Mouse (Mus musculus): ENCODE data around the gene Ppp4r4.
A peak's percentile ranks its signal among the peaks of the same experiment; 100 is the strongest.
"Not testable (repeated sequence)": the region's sequence is repeated elsewhere in the genome, so short reads cannot be mapped to it uniquely, and the experiment has no call there.

Ppp4r4 gene

DNA sequence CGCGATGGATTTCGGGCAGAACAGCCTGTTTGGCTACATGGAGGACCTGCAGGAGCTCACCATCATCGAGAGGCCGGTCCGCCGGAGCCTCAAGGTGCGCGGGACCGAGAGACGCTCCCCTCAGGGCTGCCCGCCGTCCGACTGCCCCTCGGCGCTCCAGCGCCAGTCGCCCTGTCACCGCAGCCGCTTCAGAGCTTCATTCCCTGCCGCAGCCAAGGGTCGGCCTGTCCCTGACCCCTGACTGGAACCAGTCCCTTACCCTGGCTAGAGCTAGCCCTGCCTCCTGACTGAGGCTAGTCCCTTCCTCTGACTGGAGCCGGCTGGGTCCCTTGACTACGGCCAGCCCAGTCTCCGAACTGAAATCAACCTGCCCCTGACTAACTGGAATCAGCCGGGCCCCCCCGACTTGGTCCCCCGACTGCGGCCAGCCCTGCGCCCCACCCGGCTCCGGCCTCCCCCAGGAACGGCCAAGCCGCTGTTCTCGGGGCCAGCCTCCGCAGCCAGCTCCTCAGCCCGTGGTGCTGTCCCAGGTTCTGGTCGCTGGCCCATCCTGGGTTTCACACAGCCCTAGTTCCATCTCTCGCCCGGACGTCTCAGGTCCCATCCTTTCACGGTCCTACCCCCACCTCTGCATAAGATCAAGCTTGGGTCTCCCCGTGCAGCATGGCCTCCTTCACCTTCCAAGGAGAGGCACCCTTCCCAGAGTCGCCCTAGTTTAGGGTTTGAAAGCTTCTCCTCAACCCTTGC is 739 bp downstream of the Ppp4r4 start:
- DNase-seq (ENCODE audit: low spot score in 2 of 2) = peak in 1 of 2 experiments; percentile 42

DNA sequence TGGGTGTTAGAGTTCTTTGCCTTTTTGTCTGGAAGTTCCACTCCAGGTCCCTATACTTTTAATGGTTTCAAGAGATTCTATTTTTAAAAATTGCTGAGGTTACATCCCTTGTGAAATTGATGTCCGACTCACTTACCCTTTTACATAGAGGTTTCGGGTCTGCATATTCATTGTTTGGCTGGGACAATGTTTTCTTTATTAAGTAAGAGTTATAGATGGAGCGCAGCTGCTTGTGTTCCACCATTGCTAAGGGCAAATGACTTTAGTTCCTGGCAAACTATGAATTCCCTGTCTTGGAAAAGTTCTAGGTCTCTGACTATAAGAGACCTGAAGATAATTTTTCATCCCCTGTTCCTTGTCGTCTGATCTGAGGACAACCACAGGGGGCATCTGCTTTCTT is 8.3 kb downstream of the Ppp4r4 start:
- DNase-seq (ENCODE audit: low spot score in 2 of 2) = no peak

DNA sequence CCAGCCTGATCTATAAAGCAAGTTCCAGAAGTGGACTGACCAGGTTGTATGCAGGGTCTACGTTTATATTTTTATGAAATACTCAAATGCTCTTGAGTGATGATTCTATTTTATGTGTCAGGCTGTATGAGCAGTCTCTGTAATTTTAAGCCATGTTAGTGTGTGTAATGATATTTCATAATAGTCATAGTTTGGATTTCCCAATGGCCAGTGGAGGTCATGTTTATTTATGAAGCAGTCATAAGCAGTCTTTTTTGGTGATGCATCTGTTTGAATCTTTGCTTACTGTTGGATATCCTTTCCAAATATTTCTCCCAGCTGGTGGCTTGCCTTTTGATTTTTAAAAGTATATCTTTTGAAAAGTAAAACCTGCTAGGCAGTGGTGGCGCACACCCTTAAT is 11.3 kb downstream of the Ppp4r4 start:
- no peak for DNase-seq (ENCODE audit: low spot score in 2 of 2)

DNA sequence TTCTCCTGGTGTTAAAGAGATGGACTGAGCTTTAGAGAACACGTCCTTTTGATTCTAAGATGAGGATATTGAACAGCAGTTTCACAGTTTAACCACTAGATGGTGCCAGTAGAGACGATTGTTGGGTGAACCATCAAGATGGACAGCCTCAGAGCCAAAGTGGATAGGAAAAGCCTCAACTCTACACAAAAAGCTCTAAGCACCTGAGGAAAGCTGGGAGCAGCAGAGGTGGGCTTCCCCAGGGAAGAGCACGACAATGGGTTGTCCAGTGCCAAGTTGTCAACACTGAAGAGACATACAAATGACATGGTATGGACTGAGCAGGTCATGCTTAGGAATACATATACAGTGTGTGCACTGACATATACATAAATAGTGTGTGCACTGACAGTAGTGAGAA is 12.1 kb downstream of the Ppp4r4 start:
- peak in 1 of 2 experiments; percentile 11 for DNase-seq (ENCODE audit: low spot score in 2 of 2)

DNA sequence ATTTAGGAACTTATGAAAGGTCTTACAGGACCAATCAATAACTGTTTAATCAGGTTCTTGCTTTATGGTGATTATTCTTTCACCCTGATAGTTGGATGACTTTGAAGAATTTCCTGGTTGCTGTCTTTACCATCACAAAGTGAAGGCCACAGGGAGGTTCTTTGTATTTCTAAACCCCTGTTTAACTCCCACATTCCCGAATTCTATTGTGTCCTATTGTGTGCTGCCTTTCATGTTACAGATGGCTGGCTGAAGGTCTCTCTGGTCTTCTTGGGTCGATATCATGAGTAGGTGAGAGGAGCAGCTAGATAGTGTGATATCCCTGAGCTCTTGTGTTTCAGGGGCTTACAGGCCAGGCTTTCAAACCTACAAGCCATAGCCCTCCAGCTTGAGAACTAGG is 15.4 kb downstream of the Ppp4r4 start:
- no peak for DNase-seq (ENCODE audit: low spot score in 2 of 2)

DNA sequence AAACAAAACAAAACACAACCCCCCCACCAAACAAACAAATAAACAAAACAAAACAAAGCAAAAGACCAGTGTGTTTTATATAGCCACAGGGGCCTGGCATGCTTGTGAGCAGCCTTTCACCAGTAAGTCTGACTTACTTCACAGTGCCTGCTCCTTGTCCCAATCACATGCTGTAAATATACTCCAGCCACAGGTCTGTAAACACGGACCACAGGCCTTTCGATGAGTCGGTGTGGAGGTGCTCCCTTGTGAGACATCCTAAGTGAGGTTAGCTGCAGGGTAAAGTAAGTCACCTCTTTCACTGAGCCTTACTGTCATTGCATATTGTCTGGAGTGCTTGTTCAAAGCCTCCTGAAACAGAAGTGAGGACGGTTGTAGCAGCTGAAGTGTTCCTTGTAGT is 16.4 kb downstream of the Ppp4r4 start:
- DNase-seq (ENCODE audit: low spot score in 2 of 2) = no peak

DNA sequence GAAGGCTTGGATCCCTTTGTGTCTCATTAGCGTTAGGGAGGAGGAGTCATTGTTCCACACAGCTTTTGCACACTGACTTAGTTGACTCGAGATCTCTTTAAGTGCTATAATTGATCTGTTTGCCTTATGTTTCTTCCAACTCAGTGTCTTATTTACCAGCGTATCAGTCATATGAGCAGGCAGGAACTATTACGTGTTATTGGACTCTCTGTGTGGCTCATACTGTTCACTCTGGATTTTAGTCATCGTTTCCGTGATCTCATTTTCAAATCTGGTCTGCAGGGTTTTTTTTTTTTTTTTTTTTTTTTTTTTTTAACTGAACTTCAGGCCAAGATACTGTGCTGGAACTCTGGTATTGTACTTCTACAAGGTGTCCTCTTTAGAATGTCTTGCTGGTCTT is 18.0 kb downstream of the Ppp4r4 start:
- DNase-seq (ENCODE audit: low spot score in 2 of 2) = no peak

DNA sequence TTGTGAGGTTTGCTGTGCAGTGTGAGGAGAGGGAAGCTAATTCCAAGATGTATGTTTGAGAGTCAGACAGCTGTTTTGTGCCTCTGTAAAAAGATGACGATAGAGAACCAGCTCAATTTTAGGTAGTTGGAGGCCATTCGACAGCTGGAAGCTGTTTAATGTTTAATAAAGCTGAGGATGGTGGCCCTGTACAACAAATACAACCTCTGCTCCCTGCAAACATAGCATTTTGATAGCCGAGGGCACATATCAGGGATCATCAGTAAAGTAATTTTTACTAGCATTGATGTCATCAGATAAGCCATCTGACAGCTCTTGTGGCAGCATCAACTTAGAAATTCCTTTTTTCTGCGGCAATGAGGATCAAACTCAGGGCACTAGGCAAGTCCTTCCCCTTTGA is 19.3 kb downstream of the Ppp4r4 start:
- no peak for DNase-seq (ENCODE audit: low spot score in 2 of 2)

DNA sequence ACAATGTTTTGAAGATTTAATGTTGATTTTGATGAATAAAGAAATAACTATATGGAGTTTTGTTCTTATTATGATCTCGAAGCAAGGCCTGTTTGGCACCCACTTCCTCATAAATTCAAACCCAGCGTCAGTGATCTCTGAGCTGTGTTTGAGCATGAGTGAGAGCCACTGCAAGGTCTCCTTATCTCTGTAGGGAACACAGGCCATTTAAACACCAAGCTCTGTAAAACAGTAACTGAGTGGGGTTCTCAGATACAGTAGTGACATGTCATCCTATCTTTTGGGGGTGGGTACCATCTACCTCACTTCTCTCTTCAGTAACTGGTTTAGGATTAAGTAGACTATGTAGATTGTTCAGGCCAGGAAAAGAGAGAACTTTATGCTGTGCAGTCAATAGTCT is 20.4 kb downstream of the Ppp4r4 start:
- no peak for DNase-seq (ENCODE audit: low spot score in 2 of 2)

DNA sequence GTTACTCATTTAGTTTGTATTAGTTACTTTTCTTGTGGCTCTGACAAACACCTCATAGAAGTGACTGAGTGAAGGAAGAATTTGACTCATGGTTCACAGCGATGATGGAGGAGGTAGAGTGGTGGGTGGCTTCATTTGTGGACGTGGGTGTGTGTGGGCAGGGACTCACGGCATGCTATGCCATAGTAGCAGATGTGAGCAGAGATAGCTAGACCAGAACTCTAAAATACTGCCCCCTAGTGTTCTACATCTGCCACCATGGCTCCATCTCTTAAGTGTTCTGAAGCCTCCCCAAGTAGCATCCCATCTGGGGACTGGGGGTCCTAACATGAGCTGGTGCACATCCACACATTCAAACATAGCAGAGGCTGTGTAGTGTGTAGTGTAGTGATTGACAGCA is 21.4 kb downstream of the Ppp4r4 start:
- DNase-seq (ENCODE audit: low spot score in 2 of 2) = no peak

DNA sequence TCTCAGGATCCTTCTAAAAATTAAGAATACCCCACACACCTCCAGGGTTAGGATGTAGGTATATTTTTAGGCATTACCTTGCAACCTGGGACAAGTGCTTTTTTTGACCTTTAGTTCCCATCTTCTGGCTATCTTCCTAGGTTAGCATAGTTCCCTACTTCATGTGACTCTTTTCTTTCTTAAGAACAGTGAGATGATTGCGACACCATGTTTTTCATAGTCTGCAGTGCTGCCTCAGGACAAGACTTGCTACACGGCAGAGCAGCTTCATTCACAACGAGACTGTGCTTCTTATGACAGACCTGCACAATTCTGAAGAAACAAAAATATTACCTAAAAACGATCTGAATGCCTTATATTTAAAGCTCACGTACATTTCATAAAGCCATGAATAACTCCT is 24.8 kb downstream of the Ppp4r4 start:
- no peak for DNase-seq (ENCODE audit: low spot score in 2 of 2)

DNA sequence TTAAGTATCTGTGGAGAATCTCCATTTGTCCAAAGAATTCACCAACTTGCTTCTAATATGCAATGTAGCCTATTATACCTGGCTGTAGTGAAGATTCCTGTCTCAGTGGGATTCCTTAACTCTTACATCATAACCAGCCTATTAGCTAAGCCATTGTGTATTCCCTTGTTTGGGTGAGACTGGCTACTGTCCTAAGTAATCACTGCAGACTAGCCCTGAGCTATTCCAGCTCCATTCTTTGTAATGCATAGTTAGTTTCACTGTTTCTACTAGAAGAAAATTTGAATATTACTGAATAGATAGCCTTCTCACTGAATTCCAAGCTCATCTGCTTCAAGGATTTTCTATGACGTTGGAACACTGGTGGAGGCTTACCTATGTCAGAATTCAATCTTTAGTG is 32.6 kb downstream of the Ppp4r4 start:
- no peak for DNase-seq (ENCODE audit: low spot score in 2 of 2)

DNA sequence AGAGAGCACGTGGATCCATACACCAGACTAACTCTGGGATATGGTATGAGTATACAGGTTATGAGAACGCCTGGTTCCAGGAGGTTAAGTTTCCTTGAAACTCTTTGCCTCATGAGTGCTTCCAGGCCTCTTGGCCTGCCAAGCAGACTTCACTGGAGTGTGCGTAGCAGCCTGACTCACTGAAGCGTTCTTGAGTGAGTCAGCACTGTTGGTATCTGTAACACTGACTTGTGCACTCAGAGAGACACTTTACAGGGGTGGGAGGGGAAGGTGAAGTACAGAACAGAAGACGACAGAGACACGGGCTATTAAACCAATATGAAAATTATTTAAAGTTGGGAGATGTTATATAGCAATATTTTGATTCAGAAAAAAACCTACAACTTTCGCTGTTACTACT is 33.1 kb downstream of the Ppp4r4 start:
- DNase-seq (ENCODE audit: low spot score in 2 of 2) = peak in 1 of 2 experiments; percentile 9

DNA sequence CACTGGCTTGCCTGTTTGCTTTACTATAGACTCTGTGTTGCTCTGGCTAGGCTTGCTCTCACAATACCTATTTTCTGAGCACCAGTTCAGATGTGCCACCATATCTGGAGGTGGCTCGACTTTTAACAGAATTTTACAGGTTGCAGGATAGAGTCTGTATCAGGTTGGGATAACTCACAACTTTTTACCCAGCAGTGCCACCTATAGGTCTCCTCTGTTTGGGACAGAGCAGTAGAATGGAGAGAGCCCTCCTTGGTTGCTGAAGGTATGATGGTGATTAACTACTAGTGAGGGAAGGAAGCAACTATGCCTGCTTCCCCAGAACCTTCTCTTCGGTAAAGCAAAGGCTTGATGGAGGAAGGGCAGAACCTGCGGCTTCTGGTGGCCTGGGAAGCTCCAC is 35.0 kb downstream of the Ppp4r4 start:
- no peak for DNase-seq (ENCODE audit: low spot score in 2 of 2)

DNA sequence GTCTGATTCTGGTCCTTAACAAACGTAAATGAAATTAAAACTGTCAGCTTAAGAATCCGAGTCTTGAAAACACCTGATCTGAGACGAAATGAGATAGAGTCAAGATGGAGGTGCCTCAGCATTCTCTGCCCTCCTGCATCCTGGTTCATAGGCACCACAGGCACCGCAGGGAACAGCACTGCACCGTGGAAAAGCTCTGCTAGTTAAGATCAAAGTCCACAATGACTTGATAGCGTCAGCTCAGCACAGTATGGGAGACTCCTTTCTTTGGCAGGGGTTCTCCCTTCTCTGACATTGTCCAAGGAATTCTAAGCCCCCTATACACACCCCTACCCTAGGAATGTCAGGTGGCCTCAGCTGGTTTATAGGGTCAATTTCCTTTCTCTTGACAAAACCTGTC is 37.6 kb downstream of the Ppp4r4 start:
- DNase-seq (ENCODE audit: low spot score in 2 of 2) = no peak

DNA sequence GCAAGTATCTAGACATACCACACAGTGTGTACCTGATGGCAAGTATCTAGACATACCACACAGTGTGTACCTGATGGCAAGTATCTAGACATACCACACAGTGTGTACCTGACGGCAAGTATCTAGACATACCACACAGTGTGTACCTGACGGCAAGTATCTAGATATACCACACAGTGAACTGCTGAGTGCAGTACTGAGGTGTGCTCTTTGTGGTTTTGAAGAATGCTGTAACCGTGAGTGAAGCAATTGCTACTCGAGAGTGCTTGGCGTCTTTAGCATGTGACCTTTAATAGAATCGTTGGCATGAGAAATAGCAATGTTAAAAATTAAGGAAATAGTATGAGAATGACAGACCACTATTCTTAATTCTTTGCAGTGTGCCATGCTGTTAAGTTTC is 46.1 kb downstream of the Ppp4r4 start:
- DNase-seq (ENCODE audit: low spot score in 2 of 2) = not testable (repeated sequence)

DNA sequence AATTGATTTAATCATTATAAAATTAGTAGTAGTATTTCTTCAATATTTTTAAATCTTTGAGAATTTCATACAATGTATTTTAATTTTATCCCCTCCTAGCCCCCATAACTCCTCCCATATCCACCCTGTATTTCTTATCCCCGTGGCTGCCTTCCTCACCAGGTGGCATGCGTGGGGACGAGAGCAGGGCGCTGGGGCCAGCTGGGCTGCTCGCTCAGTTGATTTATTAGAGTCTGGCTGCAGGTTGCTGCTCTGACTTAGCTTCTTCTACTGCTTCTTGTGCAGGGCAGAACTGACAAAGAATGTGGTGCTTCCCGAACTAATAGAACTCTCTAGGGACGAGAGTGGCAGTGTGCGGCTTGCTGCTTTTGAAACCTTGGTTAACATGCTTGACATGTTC is 51.7 kb downstream of the Ppp4r4 start:
- DNase-seq (ENCODE audit: low spot score in 2 of 2) = no peak

DNA sequence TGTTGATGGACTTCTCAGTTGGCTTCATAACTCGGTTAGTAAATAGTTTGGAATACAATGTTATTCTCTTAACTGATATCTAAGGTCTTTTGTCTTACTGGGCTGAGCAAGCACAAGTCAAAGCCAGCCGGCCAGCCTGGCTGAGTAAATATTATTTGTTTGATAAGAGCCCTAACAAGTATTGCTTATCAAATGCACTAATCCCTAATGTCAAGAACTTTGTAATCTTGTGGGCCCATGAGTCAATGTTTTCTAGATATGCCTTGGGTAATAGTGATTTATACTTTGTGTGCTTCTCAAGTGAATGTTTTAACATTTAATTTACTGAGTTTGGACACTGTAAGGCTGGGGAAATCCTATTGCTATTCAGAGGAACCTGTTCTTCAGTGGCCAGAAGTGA is 66.3 kb downstream of the Ppp4r4 start:
- DNase-seq (ENCODE audit: low spot score in 2 of 2) = no peak

DNA sequence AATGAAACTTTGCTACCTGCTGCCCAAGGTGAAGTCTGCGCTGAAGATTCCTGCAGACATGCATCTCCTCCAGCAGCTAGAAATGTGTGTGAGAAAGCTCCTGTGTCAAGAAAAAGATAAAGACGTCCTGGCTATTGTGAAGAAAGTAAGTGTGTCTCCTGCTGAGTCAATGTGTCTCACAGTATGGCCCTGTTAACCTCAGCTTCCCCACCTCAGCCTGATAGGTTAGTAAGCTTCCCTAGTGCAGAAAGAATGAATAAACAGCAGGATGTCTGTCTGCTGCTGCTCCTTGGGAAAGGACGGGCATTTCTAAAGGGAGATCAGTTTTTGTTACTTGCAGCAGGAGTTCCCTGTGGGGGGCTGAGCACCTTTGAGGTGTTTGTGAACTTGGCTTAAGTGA is 68.3 kb downstream of the Ppp4r4 start:
- DNase-seq (ENCODE audit: low spot score in 2 of 2) = no peak

DNA sequence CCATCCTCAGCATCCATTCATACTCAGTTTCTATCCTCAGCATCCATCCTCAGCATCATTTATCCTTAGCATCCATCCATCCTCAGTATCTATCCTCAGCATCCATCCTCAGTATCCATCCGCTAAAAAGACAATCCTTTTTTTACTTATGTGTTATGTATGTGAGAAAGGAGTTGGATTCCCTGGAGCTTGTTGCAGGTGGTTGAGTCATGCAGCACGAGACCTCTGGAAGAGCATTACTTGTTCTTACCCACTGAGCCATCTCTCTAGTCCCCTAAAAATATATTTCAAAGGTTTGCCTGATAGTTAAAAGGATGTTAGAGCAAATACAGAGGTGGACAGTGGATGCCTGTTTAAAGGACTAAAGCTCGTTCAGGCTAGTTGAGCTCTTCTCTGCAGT is 69.8 kb downstream of the Ppp4r4 start:
- DNase-seq (ENCODE audit: low spot score in 2 of 2) = no peak

DNA sequence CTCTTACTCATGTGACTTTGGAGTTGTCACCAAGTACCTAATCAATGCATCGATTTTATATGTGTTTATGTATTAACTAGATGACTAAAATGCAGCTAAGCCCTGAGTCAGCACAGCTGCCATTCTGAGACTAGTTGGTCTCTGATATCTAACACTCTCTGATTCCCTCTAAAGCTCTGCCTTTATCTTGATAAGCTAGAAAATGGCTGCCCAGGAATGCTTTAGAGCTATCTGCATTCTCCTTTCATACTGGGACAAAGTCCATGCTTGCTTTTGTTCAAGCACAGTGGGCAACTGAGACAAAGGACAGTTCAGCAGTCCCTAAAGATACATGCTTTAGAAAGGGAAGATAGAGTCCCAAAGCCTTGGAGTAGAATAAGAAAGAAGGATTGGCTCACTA is 83.1 kb downstream of the Ppp4r4 start:
- no peak for DNase-seq (ENCODE audit: low spot score in 2 of 2)

DNA sequence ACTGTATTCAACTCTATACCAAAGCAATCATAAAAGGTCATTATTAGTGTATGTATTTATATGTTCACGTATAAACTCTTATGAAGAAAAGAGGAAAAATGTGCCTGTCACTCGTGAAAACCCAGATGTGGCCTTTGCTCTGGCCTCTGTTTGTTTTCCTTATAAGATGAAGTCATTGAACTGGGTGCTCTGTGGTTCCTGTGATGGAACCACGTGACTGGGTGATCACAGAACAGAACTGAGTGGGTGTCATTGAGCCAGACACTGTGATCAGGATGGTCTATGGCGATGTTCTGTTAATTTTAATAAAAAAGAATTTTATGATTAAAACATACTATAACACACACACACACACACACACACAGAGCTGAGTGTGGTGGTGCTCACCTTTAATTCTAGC is 83.7 kb downstream of the Ppp4r4 start:
- DNase-seq (ENCODE audit: low spot score in 2 of 2) = no peak

DNA sequence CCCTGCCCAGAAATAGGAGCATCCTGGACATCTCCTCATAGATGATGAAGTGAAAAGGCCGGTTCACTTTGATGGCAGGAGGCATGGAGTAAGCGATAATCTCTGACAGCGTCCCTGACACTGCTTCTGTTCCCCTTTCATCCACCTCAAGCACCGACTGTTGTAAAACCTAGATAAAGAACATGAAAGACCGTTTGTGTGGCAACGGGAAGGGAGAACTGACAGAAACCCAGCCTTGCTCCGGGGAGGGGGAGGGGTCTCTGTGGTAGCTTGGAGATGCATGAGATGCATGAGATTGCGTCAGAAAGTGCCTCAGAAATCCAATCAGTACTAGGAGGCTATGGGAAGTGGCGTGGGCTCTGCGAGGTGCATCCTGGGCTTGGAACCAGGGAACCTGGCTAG is 84.8 kb downstream of the Ppp4r4 start:
- no peak for DNase-seq (ENCODE audit: low spot score in 2 of 2)

DNA sequence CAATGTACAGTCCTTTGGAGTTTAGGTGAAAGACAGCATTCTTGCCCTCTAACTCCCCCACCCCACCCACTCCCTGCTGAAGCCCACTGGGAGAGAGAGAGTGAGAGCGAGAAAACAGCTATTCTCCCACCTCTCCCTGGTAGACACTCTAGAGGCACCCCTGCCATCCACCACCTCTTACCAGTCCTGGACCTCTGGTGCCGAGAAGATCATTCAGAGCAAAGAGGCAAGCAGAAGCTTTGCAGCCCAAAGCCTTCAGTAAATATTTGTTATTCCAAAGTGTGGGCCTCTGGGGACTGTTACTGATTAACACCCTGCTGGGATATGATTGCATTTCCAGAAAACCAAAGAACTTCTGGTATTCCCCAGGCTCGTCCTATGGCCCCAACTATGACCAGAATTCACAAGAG is 99.1 kb downstream of the Ppp4r4 start, which contains the start of gene Serpina10:
Gene Serpina10 (minus strand): TSS at position 242 of the 410 bp plus-strand sequence.
- DNase-seq (ENCODE audit: low spot score in 2 of 2) = no peak
